Mouse (Mus musculus) splenic B cell, adult 2 months (primary cell): Measurements from ENCODE around the gene Adra2b.

Experiments used
- DNase-seq: peaks from one replicate; pipeline ENCODE4 v3.0.0-alpha.2; 2011; ENCODE audit warnings: low read depth, low spot score
- H3K27me3 ChIP-seq: 2 replicates; pipeline ENCODE4 v1.6.1; 2012; ENCODE audit warnings: mild to moderate bottlenecking, low read length, moderate library complexity, mixed read lengths; ENCODE audit not compliant: control insufficient read depth, poor library complexity, insufficient read depth, severe bottlenecking
- H3K36me3 ChIP-seq: 2 replicates; pipeline ENCODE4 v1.6.1; 2012; ENCODE audit warnings: mild to moderate bottlenecking, low read length, moderate library complexity, mixed read lengths; ENCODE audit not compliant: control insufficient read depth, poor library complexity, insufficient read depth, severe bottlenecking

The Adra2b gene

GRCm38 (mm10) chr2:127362459-127363281 is at the start of gene Adra2b:
Adra2b (plus strand) TSS chr2:127363208.
- peak; percentile 84 for DNase-seq

GRCm38 (mm10) chr2:127313878-127314277 is 49.1 kb upstream of the Adra2b start:
- no peak for DNase-seq

More at GRCm38 (mm10) chr2:127362459-127363281, at the start of gene Adra2b:
- Histone ChIP-seq H3K36me3 (no peaks in the 10 kb centered on the region), H3K27me3 (no peaks in the 10 kb centered on the region)

GRCm38 (mm10) chr2:127314467-127315154 is 48.4 kb upstream of the Adra2b start:
- peak; percentile 92 for DNase-seq
- no peaks in the 10 kb centered on the region for H3K36me3 ChIP-seq
- no peaks in the 10 kb centered on the region for H3K27me3 ChIP-seq

More at GRCm38 (mm10) chr2:127313878-127314277, 49.1 kb upstream of the Adra2b start:
- Histone ChIP-seq H3K36me3 (no peaks in the 10 kb centered on the region), H3K27me3 (no peaks in the 10 kb centered on the region)

- DNase-seq, result no peak
- no peaks in the 10 kb centered on the region for H3K36me3 ChIP-seq
- H3K27me3 ChIP-seq, result no peaks in the 10 kb centered on the region
These were observed 47.9 kb upstream of the Adra2b start for GRCm38 (mm10) chr2:127315155-127315470.

GRCm38 (mm10) chr2:127316431-127316830 is 46.6 kb upstream of the Adra2b start:
- no peak for DNase-seq
- no peaks in the 10 kb centered on the region for H3K27me3 ChIP-seq
- H3K36me3 ChIP-seq, result no peaks in the 10 kb centered on the region

GRCm38 (mm10) chr2:127318136-127318535 is 44.9 kb upstream of the Adra2b start:
- peak; percentile 54 for DNase-seq
- Histone ChIP-seq H3K36me3 (no peaks in the 10 kb centered on the region), H3K27me3 (no peaks in the 10 kb centered on the region)

- no peaks in the 10 kb centered on the region for H3K27me3 ChIP-seq
- H3K36me3 ChIP-seq, result no peaks in the 10 kb centered on the region
- no peak for DNase-seq
These were observed 43.9 kb upstream of the Adra2b start for GRCm38 (mm10) chr2:127319071-127319470.

GRCm38 (mm10) chr2:127322671-127323285 is 40.2 kb upstream of the Adra2b start:
- Histone ChIP-seq H3K36me3 (no peaks in the 10 kb centered on the region), H3K27me3 (no peaks in the 10 kb centered on the region)
- no peak for DNase-seq

GRCm38 (mm10) chr2:127323667-127324066 is 39.3 kb upstream of the Adra2b start:
- Histone ChIP-seq H3K27me3 (no peaks in the 10 kb centered on the region), H3K36me3 (no peaks in the 10 kb centered on the region)
- DNase-seq, result no peak

- Histone ChIP-seq H3K27me3 (no peaks in the 10 kb centered on the region), H3K36me3 (no peaks in the 10 kb centered on the region)
- no peak for DNase-seq
These were observed 38.6 kb upstream of the Adra2b start for GRCm38 (mm10) chr2:127324456-127324855.

GRCm38 (mm10) chr2:127328090-127328851 is 34.7 kb upstream of the Adra2b start:
- H3K27me3 ChIP-seq, result no peaks in the 10 kb centered on the region
- H3K36me3 ChIP-seq, result no peaks in the 10 kb centered on the region

GRCm38 (mm10) chr2:127332807-127333570 is 30.0 kb upstream of the Adra2b start:
- Histone ChIP-seq H3K27me3 (no peaks in the 10 kb centered on the region), H3K36me3 (peaks cover 13% of the 10 kb centered on the region)
- DNase-seq, result peak; percentile 57

More at GRCm38 (mm10) chr2:127328090-127328851, 34.7 kb upstream of the Adra2b start:
- DNase-seq, result no peak

- H3K36me3 ChIP-seq, result peaks cover 18% of the 10 kb centered on the region
- DNase-seq, result peak; percentile 69
- no peaks in the 10 kb centered on the region for H3K27me3 ChIP-seq
These were observed 28.9 kb upstream of the Adra2b start for GRCm38 (mm10) chr2:127333945-127334603.
